Comparison of ENCODE assay signal across 28 mouse cellular contexts in the genomic region with DNA sequence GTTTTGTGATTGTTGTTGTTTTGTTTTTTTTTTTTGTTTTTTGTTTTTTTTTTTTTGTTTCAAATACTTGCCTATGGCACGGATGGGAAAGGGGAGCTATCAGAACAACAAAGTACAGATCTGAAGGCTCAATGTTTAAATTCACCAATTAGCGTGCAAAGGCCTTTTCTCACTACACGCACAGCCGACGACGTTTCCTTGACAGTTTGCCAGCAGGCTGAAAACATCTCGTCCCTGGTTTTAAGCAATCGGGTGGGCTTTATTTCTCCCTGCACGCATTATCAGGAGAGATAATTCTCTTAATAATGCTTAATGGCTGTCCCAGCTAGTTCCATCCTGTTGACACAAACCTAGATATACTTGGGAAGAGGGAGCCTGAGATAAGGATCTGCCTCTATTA.
DNase-seq lines count a peak whose midpoint lies in the region; ATAC-seq and TF ChIP-seq lines count a peak whose summit lies in the region.
"Had no signal": no experiment of that assay in that cellular context is flagged by ENCODE, and none has a peak within 500 bp of the region (broad histone marks: within the 10 kb centered on the region; RNA-seq: fewer than 3 reads in every experiment).

No protein-coding gene starts in this region.

- H3K4me1 ChIP-seq in forebrain, embryonic 14.5 days (ENCODE audit: control insufficient read depth, insufficient read depth, low read length) = peaks cover 7% of the 10 kb centered on the region
- H3K4me1 ChIP-seq in forebrain, embryonic 10.5 days = peaks cover 8% of the 10 kb centered on the region; the same call in 1 of the 2 replicates
- H3K4me1 ChIP-seq in midbrain, embryonic 14.5 days (ENCODE audit: control insufficient read depth, insufficient read depth, low read length) = peaks cover 7% of the 10 kb centered on the region; the same call in 1 of the 2 replicates
- peaks cover 3% of the 10 kb centered on the region; the same call in 1 of the 2 replicates for H3K4me1 ChIP-seq in midbrain, postnatal 0 days (ENCODE audit: insufficient read depth, low read length)

- no peaks in the 10 kb centered on the region for H3K27me3 ChIP-seq in forebrain, embryonic 14.5 days (replicated peaks; ENCODE audit: control insufficient read depth, insufficient read depth, low read length)
- no peaks in the 10 kb centered on the region for H3K27me3 ChIP-seq in forebrain, embryonic 10.5 days (ENCODE audit: poor library complexity, severe bottlenecking)
- no peaks in the 10 kb centered on the region for H3K27me3 ChIP-seq in midbrain, embryonic 14.5 days (ENCODE audit: control insufficient read depth, insufficient read depth, low read length)
- H3K27me3 ChIP-seq in midbrain, postnatal 0 days (ENCODE audit: insufficient read depth, low read length) = no peaks in the 10 kb centered on the region
- H3K27me3 ChIP-seq: embryonic facial prominence, embryonic 13.5 days; forebrain, embryonic 13.5 days; hindbrain, embryonic 12.5 days had no signal

- H3K4me3 ChIP-seq in forebrain, embryonic 14.5 days (ENCODE audit: low read depth, low read length) = no peak overlapping the region
- no peak overlapping the region for H3K4me3 ChIP-seq in forebrain, embryonic 10.5 days
- H3K4me3 ChIP-seq in midbrain, embryonic 14.5 days (replicated peaks; ENCODE audit: low read depth, low read length) = no peak overlapping the region
- no peak overlapping the region for H3K4me3 ChIP-seq in midbrain, postnatal 0 days (ENCODE audit: low read depth, low read length)
- H3K4me3 ChIP-seq: embryonic facial prominence, embryonic 10.5 days; embryonic facial prominence, embryonic 13.5 days; erythroblast, embryonic 14.5 days; forebrain, embryonic 13.5 days; gastrocnemius, adult 2 months; heart, embryonic 10.5 days; hindbrain, embryonic 12.5 days had no signal

- no peak overlapping the region for H3K9ac ChIP-seq in forebrain, embryonic 14.5 days (ENCODE audit: low read length)
- H3K9ac ChIP-seq in midbrain, embryonic 14.5 days (replicated peaks; ENCODE audit: low read length) = no peak overlapping the region
- H3K9ac ChIP-seq in midbrain, postnatal 0 days (replicated peaks; ENCODE audit: low read length, poor library complexity, severe bottlenecking) = no peak overlapping the region
- H3K9ac ChIP-seq: embryonic facial prominence, embryonic 13.5 days; forebrain, embryonic 13.5 days; forebrain, postnatal 0 days; hindbrain, embryonic 12.5 days had no signal

- ATAC-seq in forebrain, embryonic 14.5 days = no peak
- no peak for ATAC-seq in midbrain, embryonic 14.5 days (ENCODE audit: low FRiP score, low TSS enrichment)
- ATAC-seq in midbrain, postnatal 0 days (ENCODE audit: low FRiP score) = no peak
- ATAC-seq: forebrain, embryonic 13.5 days; forebrain, postnatal 0 days; hindbrain, postnatal 0 days; inflammation-experienced regulatory T-cells, adult 6 months; intestine, embryonic 16.5 days; Patski had no signal

- H3K9me3 ChIP-seq in forebrain, embryonic 14.5 days (replicated peaks; ENCODE audit: control insufficient read depth, low read length) = no peaks in the 10 kb centered on the region
- H3K9me3 ChIP-seq in forebrain, embryonic 10.5 days = no peaks in the 10 kb centered on the region
- H3K9me3 ChIP-seq in midbrain, embryonic 14.5 days (ENCODE audit: control insufficient read depth, low read length) = no peaks in the 10 kb centered on the region
- no peaks in the 10 kb centered on the region for H3K9me3 ChIP-seq in midbrain, postnatal 0 days (ENCODE audit: low read length)
- H3K9me3 ChIP-seq: embryonic facial prominence, embryonic 10.5 days; embryonic facial prominence, embryonic 13.5 days; forebrain, embryonic 13.5 days; heart, embryonic 10.5 days; hindbrain, embryonic 12.5 days had no signal

- no peak for TF ChIP-seq CTCF in midbrain, postnatal 0 days (IDR thresholded peaks at IDR 0.05)

- H3K36me3 ChIP-seq in forebrain, embryonic 14.5 days (ENCODE audit: control insufficient read depth, insufficient read depth, low read length) = no peaks in the 10 kb centered on the region
- H3K36me3 ChIP-seq in forebrain, embryonic 10.5 days (replicated peaks) = no peaks in the 10 kb centered on the region
- H3K36me3 ChIP-seq in midbrain, embryonic 14.5 days (ENCODE audit: control insufficient read depth, insufficient read depth, low read length) = no peaks in the 10 kb centered on the region
- no peaks in the 10 kb centered on the region for H3K36me3 ChIP-seq in midbrain, postnatal 0 days (ENCODE audit: insufficient read depth, low read length)
- H3K36me3 ChIP-seq: embryonic facial prominence, embryonic 10.5 days; embryonic facial prominence, embryonic 13.5 days; heart, embryonic 10.5 days; hindbrain, embryonic 12.5 days had no signal

- DNase-seq in forebrain, embryonic 14.5 days (ENCODE audit: low spot score) = peak; percentile 74
- no peak for DNase-seq in forebrain, embryonic 10.5 days (ENCODE audit: extremely low spot score, low spot score)
- DNase-seq in heart, postnatal 4 days = peak; percentile 40
- DNase-seq in heart, adult 8-10 months (ENCODE audit: low spot score) = no peak
- peak; percentile 57 for DNase-seq in midbrain, embryonic 14.5 days
- DNase-seq in midbrain, postnatal 0 days (ENCODE audit: low spot score) = no peak
- DNase-seq: adrenal gland, postnatal 10 days; adrenal gland, postnatal 36 days; cerebellum, adult 11 months; cerebellum, adult 8-10 months; cerebellum, postnatal 36 days; embryo, embryonic 11 days; forebrain, postnatal 0 days; gastrocnemius, adult 2 months; gastrocnemius, postnatal 14 days; heart, adult 11 months; heart, postnatal 10 days; kidney, adult 18-20 months had no signal

- 0 out of 2 replicates have a peak overlapping the region, but pooled peaks have one; percentile 21 for H3K27ac ChIP-seq in forebrain, embryonic 14.5 days (ENCODE audit: low read depth, low read length)
- H3K27ac ChIP-seq in forebrain, embryonic 10.5 days = no peak overlapping the region
- H3K27ac ChIP-seq in midbrain, embryonic 14.5 days (replicated peaks; ENCODE audit: low read depth, low read length) = no peak overlapping the region
- no peak overlapping the region for H3K27ac ChIP-seq in midbrain, postnatal 0 days (ENCODE audit: low read depth, low read length)
- H3K27ac ChIP-seq: embryonic facial prominence, embryonic 10.5 days; embryonic facial prominence, embryonic 13.5 days; forebrain, embryonic 13.5 days; gastrocnemius, adult 2 months; heart, embryonic 10.5 days; hindbrain, embryonic 12.5 days; hindbrain, postnatal 0 days had no signal

- WGBS in forebrain, embryonic 14.5 days = 7% methylated on average over 9 of the region's 9 CpGs
- 90% methylated on average over 9 of the region's 9 CpGs for WGBS in forebrain, embryonic 10.5 days
- 27% methylated on average over 9 of the region's 9 CpGs for WGBS in midbrain, embryonic 14.5 days
- WGBS in midbrain, postnatal 0 days = 32% methylated on average over 9 of the region's 9 CpGs

- H3K4me2 ChIP-seq in forebrain, embryonic 14.5 days (ENCODE audit: low read length) = no peak overlapping the region
- H3K4me2 ChIP-seq in midbrain, embryonic 14.5 days (ENCODE audit: low read length) = no peak overlapping the region
- H3K4me2 ChIP-seq in midbrain, postnatal 0 days (ENCODE audit: low read depth, low read length, poor library complexity, severe bottlenecking) = no peak overlapping the region
- H3K4me2 ChIP-seq: embryonic facial prominence, embryonic 13.5 days; forebrain, embryonic 13.5 days; hindbrain, embryonic 12.5 days had no signal

Comparison
In these comparisons a context has a peak if more than half of its experiments do, and no peak if none do; other contexts are left out.
1. DNase-seq: peak in forebrain, embryonic 14.5 days (single experiment), heart, postnatal 4 days (single experiment) and midbrain, embryonic 14.5 days (single experiment); none in forebrain, embryonic 10.5 days (single experiment), heart, adult 8-10 months (single experiment) and midbrain, postnatal 0 days (single experiment).